Mouse (Mus musculus): ENCODE data around the gene Yjefn3. TPM values are rescaled to one million over a fixed set of nuclear protein-coding genes. Genes with fewer than 3 reads are reported as not detected.

Gene Yjefn3
- total RNA-seq, 2 experiments from 2014 or later, result 23.4 to 29.8 TPM

DNA sequence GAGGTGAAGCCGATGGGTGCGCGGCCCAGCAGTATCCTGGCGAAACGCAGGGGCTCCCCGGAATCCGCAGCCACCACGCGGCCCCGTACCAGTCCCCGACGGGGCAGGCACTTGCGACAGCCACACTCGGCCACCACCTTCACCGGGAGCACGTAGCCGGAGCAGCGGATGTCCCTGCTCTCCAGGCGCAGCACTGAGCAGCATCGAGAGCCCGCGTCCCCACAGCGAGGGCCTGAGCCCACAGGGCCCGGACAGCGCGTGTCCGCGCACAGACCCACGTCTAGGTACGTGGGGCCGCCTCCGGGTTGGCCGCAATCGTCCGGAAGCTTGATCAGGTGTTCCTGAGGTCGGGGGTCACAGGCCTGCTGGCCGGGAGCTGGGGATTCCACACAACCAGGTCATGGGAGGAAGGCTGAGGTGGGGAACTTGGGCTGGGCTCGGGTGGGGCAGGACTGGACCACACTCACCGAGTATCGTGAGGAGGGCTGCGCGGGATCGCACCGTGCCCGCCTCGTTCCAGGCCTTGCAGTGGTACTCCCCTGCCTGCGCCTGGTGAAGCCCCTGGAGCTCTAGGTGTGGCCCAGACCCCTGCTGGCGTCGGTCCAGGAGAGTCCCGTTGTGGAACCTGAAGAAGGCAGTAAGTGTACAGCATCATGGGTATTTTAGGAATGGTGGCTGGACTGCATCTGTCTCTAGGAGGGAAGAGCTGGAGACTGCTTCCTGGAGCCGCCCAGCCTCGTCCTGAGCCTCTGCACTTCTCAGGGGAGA is 19.5 kb downstream of the Yjefn3 start:
- intact Hi-C loops (cut with DNase I), result no loop called here
- no peak for DNase-seq (ENCODE audit: low spot score in 2 of 2)

DNA sequence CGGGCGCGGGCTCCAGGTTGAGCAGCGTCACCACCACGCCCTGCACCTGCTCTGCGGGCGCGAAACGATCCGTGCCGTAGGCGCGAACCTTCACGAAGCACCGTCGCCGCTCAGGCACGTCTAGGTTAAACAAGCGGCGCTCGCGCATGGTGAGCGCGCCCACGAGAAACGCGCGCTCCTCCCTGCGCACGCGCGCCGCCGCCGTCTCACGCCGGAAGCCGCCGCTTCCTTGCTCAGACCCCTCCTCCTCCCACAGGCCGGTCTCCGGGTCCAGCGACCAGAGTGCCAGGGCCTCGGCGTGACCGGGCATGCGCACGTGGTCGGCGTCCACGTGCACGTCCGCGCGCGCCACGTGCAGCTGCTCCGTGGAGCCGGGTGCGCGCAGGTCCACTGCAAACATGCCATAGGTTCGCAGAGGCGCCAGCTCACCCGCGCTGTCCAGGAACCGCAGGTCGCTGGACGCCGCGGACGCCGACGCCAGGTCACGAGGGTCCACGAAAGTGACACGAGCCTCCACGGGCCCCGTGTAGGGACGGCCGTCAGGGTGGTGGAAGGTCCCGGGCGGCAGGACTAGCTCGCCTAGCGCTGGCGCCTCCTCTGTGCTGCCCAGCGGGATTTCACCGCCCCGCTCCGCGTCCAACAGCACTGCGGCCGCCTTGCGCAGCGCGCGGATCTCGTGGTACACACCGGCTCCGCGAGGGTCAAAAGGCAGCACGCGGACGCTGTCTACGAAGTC is 20.3 kb downstream of the Yjefn3 start:
- intact Hi-C loops (cut with DNase I), result no loop called here
- DNase-seq (ENCODE audit: low spot score in 2 of 2), result peak; percentile 72 to 77

DNA sequence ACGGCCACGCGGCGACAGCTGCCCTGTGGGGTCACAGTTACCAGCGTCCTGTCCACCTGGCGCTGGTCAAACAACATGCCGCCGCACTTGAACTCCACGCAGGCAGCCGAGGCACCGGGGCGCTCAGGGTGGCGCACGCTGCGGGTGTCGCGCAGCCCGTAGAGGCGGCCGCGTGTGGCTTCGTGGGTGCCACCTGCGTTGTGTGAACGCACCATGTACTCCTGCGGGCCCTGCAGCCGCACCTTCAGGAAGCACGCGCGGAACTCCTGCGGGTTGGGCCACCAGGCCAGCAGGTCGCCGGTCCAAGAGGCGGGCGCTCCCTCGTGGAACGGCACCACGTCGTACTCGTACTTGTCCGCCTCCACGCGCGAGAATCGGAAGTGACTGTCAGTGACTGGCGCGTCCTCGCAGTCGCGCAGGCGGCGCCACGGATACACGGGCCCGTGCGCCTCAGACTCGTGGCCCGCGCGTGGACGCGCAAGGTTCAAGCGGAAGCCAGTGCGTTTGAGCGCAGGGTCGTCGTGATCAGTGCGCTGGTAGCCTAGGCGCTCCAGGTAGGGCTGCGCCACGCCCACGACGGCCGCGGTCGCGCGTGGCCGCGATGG is 21.1 kb downstream of the Yjefn3 start:
- no peak for DNase-seq (ENCODE audit: low spot score in 2 of 2)
- intact Hi-C loops (cut with DNase I), result no loop called here

GRCm38 (mm10) chr8:69880841-69881240 is 21.7 kb downstream of the Yjefn3 start:
- DNase-seq (ENCODE audit: low spot score in 2 of 2), result no peak

GRCm38 (mm10) chr8:69879678-69880077 is 22.8 kb downstream of the Yjefn3 start:
- no peak for DNase-seq (ENCODE audit: low spot score in 2 of 2)
- intact Hi-C loops (cut with DNase I), result no loop called here

More at GRCm38 (mm10) chr8:69880841-69881240, 21.7 kb downstream of the Yjefn3 start:
- intact Hi-C loops (cut with DNase I), result no loop called here

DNA sequence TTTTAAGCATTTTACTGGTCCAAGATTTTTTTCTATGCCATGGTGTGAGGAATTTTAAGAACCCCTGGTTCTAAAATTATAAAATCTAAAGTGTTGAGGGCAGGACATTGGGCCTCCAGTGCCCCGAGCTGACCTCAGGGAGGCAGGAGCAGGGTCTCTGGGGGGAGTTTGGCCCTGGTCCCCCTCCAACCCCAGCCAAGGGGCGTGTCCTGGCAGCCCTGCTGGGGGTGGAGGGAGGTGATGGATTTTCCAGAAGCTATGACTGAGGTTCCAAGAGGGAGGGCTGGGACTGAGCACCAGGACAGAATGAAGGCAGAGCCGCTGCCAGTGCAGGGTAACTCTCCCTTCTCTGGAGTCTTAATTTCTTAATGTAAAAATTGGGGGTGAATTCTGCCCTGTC is 24.5 kb downstream of the Yjefn3 start:
- DNase-seq (ENCODE audit: low spot score in 2 of 2), result no peak
- intact Hi-C loops (cut with DNase I), result no loop called here

DNA sequence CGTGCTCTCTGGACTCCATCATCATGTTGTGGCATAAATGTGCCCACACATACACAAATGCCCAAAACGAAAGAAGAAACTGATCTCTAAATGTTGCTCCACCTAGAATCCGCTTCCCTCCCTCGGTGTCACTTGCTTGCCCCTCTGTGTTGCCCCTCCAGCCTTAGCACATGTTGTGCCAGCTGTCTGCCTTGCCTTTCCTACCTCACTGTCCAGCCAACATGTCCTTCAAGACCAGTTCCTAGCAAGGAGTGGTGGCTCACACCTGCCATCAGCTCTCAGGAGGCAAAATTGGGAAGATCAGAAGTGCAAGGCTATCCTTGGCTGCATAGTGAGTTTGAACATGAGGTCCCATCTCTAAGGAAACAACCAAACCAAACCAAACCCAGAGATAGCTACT is 25.1 kb downstream of the Yjefn3 start:
- intact Hi-C loops (cut with DNase I), result no loop called here
- DNase-seq (ENCODE audit: low spot score in 2 of 2), result no peak

DNA sequence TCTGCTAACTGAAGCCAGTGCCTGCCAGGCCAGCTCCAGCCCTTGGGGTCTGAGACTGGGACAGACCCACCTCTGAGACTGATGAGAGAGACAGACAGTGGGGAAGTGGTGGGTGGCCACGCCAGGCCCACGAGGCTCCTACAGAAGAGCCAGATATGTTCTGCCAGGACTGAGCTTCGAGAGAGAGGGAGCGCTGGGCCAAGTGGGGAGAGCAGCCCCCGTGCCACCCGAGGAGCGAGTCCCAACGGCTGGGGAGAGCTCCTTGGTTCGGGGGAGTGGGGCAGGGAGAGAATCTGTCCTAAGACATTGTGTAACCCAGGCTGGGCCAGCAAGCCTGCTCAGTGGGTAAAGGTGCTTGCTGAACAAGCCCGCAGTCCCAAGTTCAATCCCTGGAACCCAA is 25.5 kb downstream of the Yjefn3 start:
- no peak for DNase-seq (ENCODE audit: low spot score in 2 of 2)
- intact Hi-C loops (cut with DNase I), result no loop called here

DNA sequence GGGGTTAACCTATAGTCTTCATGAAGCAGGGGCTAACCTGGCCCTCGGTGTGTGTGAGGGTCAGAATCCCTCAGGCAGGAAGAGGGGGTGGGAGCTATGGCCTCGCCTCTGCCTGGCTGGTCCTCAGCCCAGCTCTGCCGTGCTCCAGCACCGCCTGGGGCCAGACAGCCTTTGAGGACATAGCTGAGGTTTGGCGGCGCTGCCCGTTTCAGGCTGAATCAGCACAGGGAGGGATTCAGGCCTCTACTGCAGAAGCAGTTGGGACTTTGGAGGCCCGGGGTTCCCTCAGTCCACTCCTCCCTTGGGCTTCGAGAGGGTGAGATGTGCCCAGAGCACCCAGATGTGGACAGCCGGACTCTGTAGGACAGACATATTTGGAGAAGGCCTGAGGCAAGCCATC is 26.4 kb downstream of the Yjefn3 start:
- intact Hi-C loops (cut with DNase I), result no loop called here
- no peak for DNase-seq (ENCODE audit: low spot score in 2 of 2)

DNA sequence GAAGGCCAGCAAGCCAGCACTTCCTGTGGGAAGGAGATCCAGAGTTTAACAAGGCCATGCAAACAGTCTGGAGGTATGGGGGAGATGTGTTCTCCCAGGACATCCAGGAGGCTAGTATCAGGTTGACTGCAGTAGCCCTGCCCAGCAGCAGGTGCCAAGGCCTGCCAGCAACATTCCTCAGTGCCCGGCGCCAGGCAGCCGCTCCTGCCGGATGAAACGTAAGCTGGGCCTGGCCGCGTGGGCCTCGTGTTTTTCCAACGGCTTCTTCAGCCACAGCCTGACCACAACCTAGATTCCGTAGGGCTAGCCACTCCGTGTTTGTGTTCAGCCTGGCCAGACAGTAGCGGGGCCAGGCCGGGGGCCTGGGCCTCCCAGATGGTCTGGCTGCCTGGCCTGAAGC is 27.9 kb downstream of the Yjefn3 start:
- no peak for DNase-seq (ENCODE audit: low spot score in 2 of 2)
- intact Hi-C loops (cut with DNase I), result loop anchor here (2.0 kb wide), 1 partner anchor 16 kb away; no protein-coding TSS in a partner anchor

- intact Hi-C loops (cut with DNase I), result loop anchor here (2.0 kb wide), 1 partner anchor 17 kb away; no protein-coding TSS in a partner anchor
These were observed 28.4 kb downstream of the Yjefn3 start for GRCm38 (mm10) chr8:69874155-69874554.

GRCm38 (mm10) chr8:69870907-69871306 is 31.6 kb downstream of the Yjefn3 start:
- intact Hi-C loops (cut with DNase I), result no loop called here
- no peak for DNase-seq (ENCODE audit: low spot score in 2 of 2)

More at GRCm38 (mm10) chr8:69874155-69874554, 28.4 kb downstream of the Yjefn3 start:
- peak; percentile 79 to 80 for DNase-seq (ENCODE audit: low spot score in 2 of 2)

DNA sequence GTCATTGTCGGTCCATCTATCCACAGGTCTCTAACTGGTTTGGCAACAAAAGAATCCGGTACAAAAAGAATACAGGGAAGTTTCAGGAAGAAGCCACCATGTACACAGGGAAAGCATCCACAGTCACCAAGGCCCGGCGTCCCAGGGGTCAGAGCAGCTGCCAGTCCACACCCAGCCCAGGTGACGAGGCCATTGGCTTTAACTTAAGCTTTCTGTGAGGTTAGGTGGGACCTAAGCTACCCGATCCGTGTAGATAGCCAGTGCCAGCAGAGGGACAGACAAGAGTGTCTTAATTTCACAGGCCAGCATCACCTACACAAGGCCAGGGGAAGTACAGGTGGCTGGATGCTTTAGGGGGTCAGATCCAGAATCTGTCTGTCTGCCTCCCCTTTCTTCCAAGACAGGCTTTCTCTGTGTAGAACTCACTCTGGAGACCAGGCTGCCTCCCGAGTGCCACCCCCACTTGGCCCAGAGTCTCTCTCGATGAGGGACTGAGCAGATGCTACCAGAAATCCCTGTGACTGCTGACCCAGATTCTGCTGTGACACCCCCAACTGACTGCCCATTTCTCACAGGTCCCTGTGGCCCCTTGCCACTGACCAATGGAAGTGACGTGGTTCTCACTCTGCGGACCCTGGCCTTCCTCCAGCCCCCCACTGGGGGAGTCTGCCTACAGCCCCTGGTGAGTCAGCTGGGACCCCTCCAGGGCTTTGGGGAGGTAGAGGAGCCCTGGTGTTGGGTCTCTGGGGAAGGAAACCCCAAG is 32.3 kb downstream of the Yjefn3 start:
- no peak for DNase-seq (ENCODE audit: low spot score in 2 of 2)
- intact Hi-C loops (cut with DNase I), result no loop called here

- intact Hi-C loops (cut with DNase I), result no loop called here
- DNase-seq (ENCODE audit: low spot score in 2 of 2), result no peak
These were observed 34.7 kb downstream of the Yjefn3 start for GRCm38 (mm10) chr8:69867696-69868326.

DNA sequence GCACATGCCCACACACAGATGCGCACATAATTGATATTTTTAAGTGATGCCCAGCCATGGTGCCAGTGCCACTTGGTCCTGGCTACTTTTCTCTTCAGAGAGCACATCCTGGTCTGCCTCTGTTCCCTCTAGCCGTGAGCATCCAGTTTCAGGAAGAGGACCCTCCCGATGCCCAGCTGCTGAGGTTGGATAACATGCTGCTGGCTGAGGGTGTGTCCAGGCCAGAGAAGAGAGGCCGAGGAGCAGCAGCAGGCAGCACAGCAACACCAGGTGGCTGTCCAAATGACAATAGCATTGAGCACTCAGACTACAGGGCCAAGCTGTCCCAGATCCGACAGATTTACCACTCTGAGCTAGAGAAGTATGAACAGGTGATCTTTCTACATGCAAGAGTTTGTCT is 38.3 kb downstream of the Yjefn3 start:
- no peak for DNase-seq (ENCODE audit: low spot score in 2 of 2)
- intact Hi-C loops (cut with DNase I), result no loop called here

GRCm38 (mm10) chr8:69863387-69864020 is 39.0 kb downstream of the Yjefn3 start:
- intact Hi-C loops (cut with DNase I), result no loop called here
- DNase-seq (ENCODE audit: low spot score in 2 of 2), result peak in 1 of 2 experiments; percentile 50

GRCm38 (mm10) chr8:69861251-69861650 is 41.3 kb downstream of the Yjefn3 start:
- no peak for DNase-seq (ENCODE audit: low spot score in 2 of 2)
- intact Hi-C loops (cut with DNase I), result no loop called here

DNA sequence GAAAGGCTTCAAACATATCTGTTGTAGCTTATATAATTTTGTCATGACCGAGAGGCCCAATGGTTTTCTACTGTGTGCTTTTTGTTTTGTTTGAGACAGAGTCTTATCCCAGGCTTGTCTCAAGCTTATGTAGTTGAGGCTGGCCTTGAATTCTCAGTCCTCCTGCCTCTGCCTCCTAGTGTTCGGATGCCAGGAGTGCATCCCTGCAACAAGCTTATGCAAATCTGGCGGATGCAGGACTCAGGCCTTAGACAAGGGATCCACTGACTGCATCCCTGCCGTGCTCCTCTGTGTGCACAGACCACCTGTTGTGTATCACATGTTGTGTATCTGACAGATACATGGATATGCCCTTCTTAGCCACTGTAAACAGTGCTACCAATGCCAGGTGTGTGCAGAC is 41.7 kb downstream of the Yjefn3 start:
- DNase-seq (ENCODE audit: low spot score in 2 of 2), result no peak
- intact Hi-C loops (cut with DNase I), result no loop called here

GRCm38 (mm10) chr8:69853869-69854268 is 48.6 kb downstream of the Yjefn3 start:
- intact Hi-C loops (cut with DNase I), result no loop called here
- DNase-seq (ENCODE audit: low spot score in 2 of 2), result no peak

Data from left cerebral cortex, postnatal 14 days (tissue).